Mouse (Mus musculus) hindbrain, embryonic 12.5 days (tissue): ENCODE data around the gene Fbxo6. TPM values are rescaled to one million over a fixed set of nuclear protein-coding genes. Genes with fewer than 3 reads are reported as not detected.

Source experiments
- ATAC-seq: fragments of 200-750 bp; cut with Nextera tagmentation; 2 replicates; pipeline ENCODE4 v1.8.0; 2017; ENCODE audit warnings: moderate TSS enrichment; ENCODE audit not compliant: low FRiP score
- H3K27ac ChIP-seq: fragments of 300-500 bp; sonication (generic); 2 replicates; pipeline ENCODE4 v1.5.1; 2016; ENCODE audit warnings: mild to moderate bottlenecking
- H3K27me3 ChIP-seq: fragments of 300-500 bp; sonication (generic); 2 replicates; pipeline ENCODE4 v1.6.1; 2016; ENCODE audit warnings: mild to moderate bottlenecking
- H3K36me3 ChIP-seq: fragments of 300-500 bp; sonication (generic); 2 replicates; pipeline ENCODE4 v1.6.1; 2016; ENCODE audit warnings: mild to moderate bottlenecking
- H3K4me1 ChIP-seq: fragments of 300-500 bp; sonication (generic); 2 replicates; pipeline ENCODE4 v1.6.1; 2016
- H3K4me2 ChIP-seq: fragments of 300-500 bp; sonication (generic); replicated peaks from 2 replicates; pipeline ENCODE4 v1.6.1; 2016; ENCODE audit warnings: mild to moderate bottlenecking
- H3K4me3 ChIP-seq: fragments of 300-500 bp; sonication (generic); 2 replicates; pipeline ENCODE4 v1.5.1; 2016; ENCODE audit warnings: mild to moderate bottlenecking
- H3K9ac ChIP-seq: fragments of 300-500 bp; sonication (generic); 2 replicates; pipeline ENCODE4 v1.6.1; 2016; ENCODE audit warnings: mild to moderate bottlenecking, moderate library complexity
- H3K9me3 ChIP-seq: fragments of 300-500 bp; sonication (generic); replicated peaks from 2 replicates; pipeline ENCODE4 v1.6.1; 2016; ENCODE audit warnings: mild to moderate bottlenecking
- WGBS: fragments of 180-500 bp; shearing (Covaris S2); methylation state at CpG from one replicate; pipeline ENCODE4 v1.1.7; 2016; 5-methylcytosine and 5-hydroxymethylcytosine counted together
- microRNA-seq: library from miRNA; unstranded; fragments of <30 nt; microRNA quantifications from one replicate; pipeline ENCODE4, GENCODE M21; 2017
- polyA plus RNA-seq: library from polyadenylated mRNA; unstranded; fragments of >200 nt; fragmentation: Nextera tagmentation; extraction: Ambion mirVana; gene quantifications from 2 replicates; pipeline ENCODE4 v1.2.1, GENCODE M21; 2016

The Fbxo6 gene
- polyA plus RNA-seq, 1 experiment from 2014 or later = 15.9 TPM

DNA sequence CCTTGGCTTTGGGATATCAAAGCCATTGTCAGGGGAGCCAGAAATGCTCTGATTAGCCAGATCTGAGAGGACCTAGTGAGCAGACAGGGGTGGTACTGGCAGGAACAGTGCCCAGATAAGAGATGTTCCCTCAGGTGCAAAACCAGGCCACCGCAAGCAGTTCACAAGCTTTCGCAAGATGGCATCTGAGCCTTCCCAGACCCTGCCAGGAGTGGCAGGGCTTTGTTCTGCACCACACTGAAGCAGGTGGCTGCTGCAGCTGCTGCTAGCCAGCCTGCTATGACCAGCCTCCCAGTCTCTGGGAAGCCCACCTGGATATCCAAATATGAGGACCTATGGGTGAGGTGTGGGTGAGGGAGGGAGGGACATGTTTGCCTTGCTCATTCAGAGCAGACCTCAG, 54.0 kb downstream of the Fbxo6 start:
- H3K9me3 ChIP-seq = no peaks in the 10 kb centered on the region
- H3K36me3 ChIP-seq = peaks cover 5% of the 10 kb centered on the region; the same call in 1 of the 2 replicates
- H3K9ac ChIP-seq = no peak overlapping the region
- no peak overlapping the region for H3K27ac ChIP-seq
- 100% methylated on average over 2 of the region's 2 CpGs for WGBS
- no peak overlapping the region for H3K4me3 ChIP-seq
- no peaks in the 10 kb centered on the region for H3K27me3 ChIP-seq
- ATAC-seq = no peak
- H3K4me1 ChIP-seq = peaks cover 11% of the 10 kb centered on the region
- no peak overlapping the region for H3K4me2 ChIP-seq

Small RNA genes lying within 50 kb of the gene (microRNA-seq; reads per million reads assigned to microRNA genes)
- gene Mir7022 = not detected

Other genes starting within 250 kb of the Fbxo6 start
- gene Mfn2, start 247.4 kb downstream of the Fbxo6 start, polyA plus RNA-seq = 69.7 and 73.1 TPM in 2 replicates
- 41.7 and 46.3 TPM in 2 replicates for gene Plod1, start 215.4 kb downstream of the Fbxo6 start, polyA plus RNA-seq
- gene 2510039O18Rik, start 211.2 kb downstream of the Fbxo6 start, polyA plus RNA-seq = 26.7 and 27.7 TPM in 2 replicates
- 0.57 TPM in 1 of 2 replicates, not detected in the other for gene Nppb, start 166.4 kb downstream of the Fbxo6 start, polyA plus RNA-seq
- gene Nppa, start 151.4 kb downstream of the Fbxo6 start, polyA plus RNA-seq = 1.6 and 1.9 TPM in 2 replicates
- gene Clcn6, start 113.3 kb downstream of the Fbxo6 start, polyA plus RNA-seq = 27.5 and 28.7 TPM in 2 replicates
- 34.5 and 34.9 TPM in 2 replicates for gene Mthfr, start 113.1 kb downstream of the Fbxo6 start, polyA plus RNA-seq
- 10.3 and 11.9 TPM in 2 replicates for gene Agtrap, start 64.1 kb downstream of the Fbxo6 start, polyA plus RNA-seq
- gene Mad2l2, start 21.8 kb downstream of the Fbxo6 start, polyA plus RNA-seq = 85.5 and 89.9 TPM in 2 replicates
- gene Draxin, start 21.4 kb downstream of the Fbxo6 start, polyA plus RNA-seq = 11.6 and 12.8 TPM in 2 replicates
- gene Fbxo44, start 8.3 kb upstream of the Fbxo6 start, polyA plus RNA-seq = 77.6 and 80.6 TPM in 2 replicates
- gene Fbxo2, start 8.5 kb upstream of the Fbxo6 start, polyA plus RNA-seq = 3.3 and 10.9 TPM in 2 replicates
- 13.2 and 14.7 TPM in 2 replicates for gene Disp3, start 135.8 kb upstream of the Fbxo6 start, polyA plus RNA-seq